Mouse (Mus musculus): ENCODE measurements around the gene Pdss2.

Gene Pdss2

GRCm38 (mm10) chr10:43434326-43434725 lies 213.0 kb downstream of the Pdss2 start:
- DNase-seq (ENCODE audit: low spot score in 2 of 2) = no peak

- no peak for DNase-seq (ENCODE audit: low spot score in 2 of 2)
Measured at GRCm38 (mm10) chr10:43435757-43436156, 214.5 kb downstream of the Pdss2 start.

- DNase-seq (ENCODE audit: low spot score in 2 of 2) = no peak
Measured at GRCm38 (mm10) chr10:43439492-43439941, 218.2 kb downstream of the Pdss2 start.

GRCm38 (mm10) chr10:43440050-43440449 lies 218.8 kb downstream of the Pdss2 start:
- no peak for DNase-seq (ENCODE audit: low spot score in 2 of 2)

- no peak for DNase-seq (ENCODE audit: low spot score in 2 of 2)
Measured at GRCm38 (mm10) chr10:43440981-43441740, 219.9 kb downstream of the Pdss2 start.

GRCm38 (mm10) chr10:43448656-43449055 lies 227.4 kb downstream of the Pdss2 start:
- no peak for DNase-seq (ENCODE audit: low spot score in 2 of 2)

- peak; percentile 50 to 75 for DNase-seq (ENCODE audit: low spot score in 2 of 2)
Measured at GRCm38 (mm10) chr10:43451848-43452662, 230.8 kb downstream of the Pdss2 start.

GRCm38 (mm10) chr10:43452663-43452996 lies 231.3 kb downstream of the Pdss2 start:
- DNase-seq (ENCODE audit: low spot score in 2 of 2) = no peak

- no peak for DNase-seq (ENCODE audit: low spot score in 2 of 2)
Measured at GRCm38 (mm10) chr10:43454219-43454618, 232.9 kb downstream of the Pdss2 start.

- no peak for DNase-seq (ENCODE audit: low spot score in 2 of 2)
Measured at GRCm38 (mm10) chr10:43454671-43455070, 233.4 kb downstream of the Pdss2 start.

GRCm38 (mm10) chr10:43462821-43463220 lies 241.5 kb downstream of the Pdss2 start:
- no peak for DNase-seq (ENCODE audit: low spot score in 2 of 2)

GRCm38 (mm10) chr10:43463227-43463626 lies 241.9 kb downstream of the Pdss2 start:
- no peak for DNase-seq (ENCODE audit: low spot score in 2 of 2)

GRCm38 (mm10) chr10:43466223-43466622 lies 244.9 kb downstream of the Pdss2 start:
- DNase-seq (ENCODE audit: low spot score in 2 of 2) = no peak

GRCm38 (mm10) chr10:43467659-43468058 lies 246.4 kb downstream of the Pdss2 start:
- DNase-seq (ENCODE audit: low spot score in 2 of 2) = no peak

- DNase-seq (ENCODE audit: low spot score in 2 of 2) = no peak
Measured at GRCm38 (mm10) chr10:43468293-43468692, 247.0 kb downstream of the Pdss2 start.

- DNase-seq (ENCODE audit: low spot score in 2 of 2) = no peak
Measured at GRCm38 (mm10) chr10:43475376-43475775, 254.1 kb downstream of the Pdss2 start.

GRCm38 (mm10) chr10:43477459-43477858 lies 256.2 kb downstream of the Pdss2 start:
- DNase-seq (ENCODE audit: low spot score in 2 of 2) = no peak

GRCm38 (mm10) chr10:43477865-43478681 lies 256.8 kb downstream of the Pdss2 start:
- peak; percentile 37 to 44 for DNase-seq (ENCODE audit: low spot score in 2 of 2)

GRCm38 (mm10) chr10:43478751-43479435 lies 257.6 kb downstream of the Pdss2 start, which contains the start of gene Bend3:
Gene Bend3, plus strand, starts transcription at chr10:43478831.
- peak; percentile 63 to 72 for DNase-seq (ENCODE audit: low spot score in 2 of 2)

- DNase-seq (ENCODE audit: low spot score in 2 of 2) = peak; percentile 54 to 74
Measured at GRCm38 (mm10) chr10:43479436-43480157, 258.3 kb downstream of the Pdss2 start.
